Mouse (Mus musculus) kidney, postnatal 25 days (tissue): ENCODE data around the gene Lrp4.

Experiments used
- DNase-seq, 2 experiments: peaks; one replicate each; pipeline ENCODE4 v3.0.0; 2021; ENCODE audit warnings: mixed read lengths in 2 of 2

Gene Lrp4

GRCm38 (mm10) chr2:91453231-91454075 is 3.9 kb upstream of the Lrp4 start:
- DNase-seq, result no peak

- DNase-seq, result no peak
Measured at GRCm38 (mm10) chr2:91454434-91454833, 2.9 kb upstream of the Lrp4 start.

- no peak for DNase-seq
Measured at GRCm38 (mm10) chr2:91455826-91456225, 1.5 kb upstream of the Lrp4 start.

- DNase-seq, result no peak
Measured at GRCm38 (mm10) chr2:91456491-91457100, 715 bp upstream of the Lrp4 start.

- peak in 1 of 2 experiments; percentile 28 for DNase-seq
Measured at GRCm38 (mm10) chr2:91457656-91458251, 443 bp downstream of the Lrp4 start.

- DNase-seq, result peak in 1 of 2 experiments; percentile 66
Measured at GRCm38 (mm10) chr2:91458252-91458672, 951 bp downstream of the Lrp4 start.

- peak; percentile 83 to 92 for DNase-seq
Measured at GRCm38 (mm10) chr2:91458673-91459391, 1.5 kb downstream of the Lrp4 start.

GRCm38 (mm10) chr2:91460076-91460475 is 2.8 kb downstream of the Lrp4 start:
- DNase-seq, result no peak

GRCm38 (mm10) chr2:91460771-91461170 is 3.5 kb downstream of the Lrp4 start:
- no peak for DNase-seq

GRCm38 (mm10) chr2:91461341-91461740 is 4.0 kb downstream of the Lrp4 start:
- no peak for DNase-seq

GRCm38 (mm10) chr2:91462196-91462595 is 4.9 kb downstream of the Lrp4 start:
- no peak for DNase-seq

- DNase-seq, result no peak
Measured at GRCm38 (mm10) chr2:91462681-91463080, 5.4 kb downstream of the Lrp4 start.

- DNase-seq, result no peak
Measured at GRCm38 (mm10) chr2:91465934-91466333, 8.6 kb downstream of the Lrp4 start.

GRCm38 (mm10) chr2:91467613-91468012 is 10.3 kb downstream of the Lrp4 start:
- DNase-seq, result no peak

- DNase-seq, result no peak
Measured at GRCm38 (mm10) chr2:91470055-91470647, 12.8 kb downstream of the Lrp4 start.

- peak; percentile 63 to 88 for DNase-seq
Measured at GRCm38 (mm10) chr2:91474358-91474757, 17.0 kb downstream of the Lrp4 start.

- no peak for DNase-seq
Measured at GRCm38 (mm10) chr2:91475791-91476190, 18.5 kb downstream of the Lrp4 start.

- DNase-seq, result peak in 1 of 2 experiments; percentile 49
Measured at GRCm38 (mm10) chr2:91476251-91476661, 18.9 kb downstream of the Lrp4 start.

- DNase-seq, result no peak
Measured at GRCm38 (mm10) chr2:91476841-91477240, 19.5 kb downstream of the Lrp4 start.

- no peak for DNase-seq
Measured at GRCm38 (mm10) chr2:91480399-91480801, 23.1 kb downstream of the Lrp4 start.

- peak; percentile 44 to 75 for DNase-seq
Measured at GRCm38 (mm10) chr2:91480805-91481514, 23.6 kb downstream of the Lrp4 start.

GRCm38 (mm10) chr2:91484698-91485097 is 27.4 kb downstream of the Lrp4 start:
- no peak for DNase-seq
